Mouse (Mus musculus) retina, postnatal 1 day (tissue): ENCODE results near the gene Shld2.

ENCODE experiments used
- DNase-seq: peaks from one replicate; pipeline ENCODE4 v3.0.0-alpha.2; 2012

Gene Shld2

DNA sequence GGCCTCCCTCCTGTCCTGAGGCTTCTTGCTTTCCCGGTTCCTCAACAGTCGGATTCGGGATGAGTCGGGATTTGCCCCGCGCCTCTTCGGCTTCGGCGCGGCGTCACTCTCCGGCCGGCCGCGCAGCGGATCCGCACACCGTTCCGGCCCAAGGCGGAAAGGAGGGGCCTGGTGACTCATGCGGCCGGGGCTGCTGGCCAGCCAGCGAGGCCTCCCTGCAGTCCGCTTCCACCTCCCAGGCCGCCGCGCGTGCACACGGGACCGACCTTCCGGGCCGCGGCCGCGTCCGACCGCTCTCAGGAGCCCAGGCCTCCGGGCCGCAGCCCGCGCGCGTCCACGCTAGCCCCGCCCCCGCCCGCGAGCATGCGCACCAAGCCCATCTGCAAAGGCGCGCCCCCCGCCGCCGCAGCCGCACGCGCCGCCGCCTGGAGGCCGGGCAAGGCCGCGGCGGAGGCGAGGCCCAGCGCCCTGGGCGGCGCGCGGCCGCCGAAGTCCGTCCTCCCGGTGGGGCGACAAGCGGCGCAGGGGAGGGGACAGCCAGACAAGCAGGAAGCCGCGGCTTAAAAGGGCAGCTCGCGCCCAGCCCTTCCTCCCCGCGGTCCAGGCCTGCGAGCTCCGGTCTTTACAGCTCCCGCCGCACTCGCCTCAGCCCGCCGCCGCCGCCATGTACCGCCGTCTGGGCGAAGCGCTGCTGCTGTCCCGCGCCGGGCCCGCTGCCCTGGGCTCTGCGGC lies at the start of gene Shld2, which contains the start of gene Glud1:
Gene Shld2 (minus strand): TSS at position 260 of the 732 bp plus-strand sequence.
Gene Glud1 (plus strand): TSS at position 494 of the 732 bp plus-strand sequence.
- peak; percentile 97 for DNase-seq

DNA sequence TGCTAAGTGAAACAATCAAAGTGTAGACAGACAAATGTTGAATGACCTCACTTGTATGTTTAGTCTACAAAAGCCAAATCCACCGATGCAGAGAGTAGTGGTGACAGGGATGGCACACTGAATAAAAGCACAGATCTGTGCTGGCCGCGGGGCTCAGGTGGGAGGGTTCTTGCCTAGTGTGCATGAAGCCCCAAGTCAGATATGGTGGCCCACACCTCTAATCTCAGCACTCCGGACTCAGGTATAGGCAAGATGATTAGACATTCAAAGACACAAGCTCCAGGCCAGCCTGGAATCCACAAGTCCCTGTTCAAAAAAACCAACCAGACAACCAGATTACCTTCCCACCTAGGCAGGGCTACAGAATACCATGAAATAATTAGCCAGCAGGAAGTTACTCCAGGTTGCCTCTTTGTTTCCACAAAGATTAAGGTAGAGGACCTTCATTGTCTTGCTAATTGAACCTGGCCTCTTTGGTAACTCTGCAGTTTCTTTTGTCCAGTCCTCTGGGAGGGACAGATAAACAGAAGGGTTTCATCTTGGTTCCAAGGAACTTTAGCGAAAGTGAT lies 49.5 kb upstream of the Shld2 start:
- DNase-seq = no peak

DNA sequence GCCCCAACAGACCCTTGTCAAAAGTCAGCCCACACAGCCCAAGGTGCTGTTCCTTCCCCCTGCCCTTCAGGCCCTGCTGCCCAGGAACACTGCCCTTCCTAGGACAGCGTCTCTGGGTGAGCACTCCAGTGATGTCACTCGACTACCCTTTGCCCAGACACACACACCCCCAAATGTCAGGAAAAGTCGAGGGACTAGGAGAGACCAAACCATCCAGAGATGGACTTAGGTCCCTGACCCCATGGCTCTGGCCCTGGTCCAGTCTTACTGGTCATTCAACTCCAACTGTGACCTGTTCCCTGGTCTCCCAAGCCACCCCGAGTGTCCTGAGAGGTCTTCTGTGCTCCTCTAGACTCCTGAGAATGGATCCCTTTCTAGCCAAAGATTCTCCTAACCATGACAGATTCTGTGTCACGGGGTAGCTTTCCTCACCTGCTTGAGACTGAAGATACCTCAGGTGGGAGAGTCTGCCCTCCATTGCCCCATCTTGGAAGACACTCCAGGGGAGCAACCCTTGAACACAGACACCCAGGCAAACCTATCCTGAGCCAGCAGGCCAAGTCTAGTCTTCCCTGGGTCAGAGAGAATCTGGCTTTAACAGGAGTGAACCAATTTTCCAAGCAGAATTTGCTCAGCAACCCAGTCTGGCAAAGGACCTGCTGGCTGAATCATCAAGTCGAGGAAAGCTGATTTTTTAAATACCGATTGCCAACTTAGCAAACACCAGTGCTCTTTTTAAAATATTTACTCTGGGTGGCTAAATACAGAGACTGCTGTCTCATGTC lies 47.6 kb upstream of the Shld2 start:
- no peak for DNase-seq

DNA sequence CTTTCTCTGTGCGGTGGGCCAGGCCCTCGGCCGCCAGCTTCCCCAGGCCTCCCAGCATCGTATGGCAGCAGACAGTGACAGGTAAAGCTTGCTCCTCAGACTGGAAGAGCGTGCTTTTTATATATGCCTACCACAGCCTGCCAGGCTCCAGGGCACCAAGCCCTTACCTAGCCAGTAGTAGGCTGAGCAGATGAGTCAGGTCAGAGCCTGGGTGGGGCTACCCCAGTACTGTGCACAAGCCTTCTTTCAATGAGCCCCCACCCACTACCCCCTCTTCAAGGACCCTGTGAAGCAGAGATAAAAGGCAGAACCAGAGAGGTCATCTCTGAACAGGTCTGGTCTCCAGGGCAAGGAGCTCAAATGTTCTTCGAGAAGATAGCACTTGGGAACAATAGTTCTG lies 45.0 kb upstream of the Shld2 start, which contains the start of gene Fam25c:
Gene Fam25c (minus strand): TSS at position 133 of the 400 bp plus-strand sequence.
- no peak for DNase-seq

DNA sequence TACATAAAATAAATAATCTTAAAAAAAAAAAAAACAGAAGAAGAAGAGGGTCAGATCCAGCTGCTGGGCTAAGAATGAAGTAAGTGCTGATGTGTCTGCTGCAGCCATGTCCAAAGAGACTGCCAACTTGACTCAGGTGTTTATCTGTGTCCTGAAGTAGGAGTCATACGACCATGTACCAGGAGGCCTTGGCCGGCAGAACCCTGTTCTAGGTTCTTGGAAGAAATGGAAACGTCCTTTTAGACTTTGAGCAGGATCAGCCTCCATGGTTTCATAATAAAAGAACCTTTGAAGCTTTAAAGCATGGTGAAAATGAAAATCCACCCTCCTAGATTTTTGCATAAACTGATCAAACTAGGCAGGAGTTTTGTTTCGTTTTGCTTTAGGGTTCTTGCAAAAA lies 44.2 kb upstream of the Shld2 start:
- no peak for DNase-seq

DNA sequence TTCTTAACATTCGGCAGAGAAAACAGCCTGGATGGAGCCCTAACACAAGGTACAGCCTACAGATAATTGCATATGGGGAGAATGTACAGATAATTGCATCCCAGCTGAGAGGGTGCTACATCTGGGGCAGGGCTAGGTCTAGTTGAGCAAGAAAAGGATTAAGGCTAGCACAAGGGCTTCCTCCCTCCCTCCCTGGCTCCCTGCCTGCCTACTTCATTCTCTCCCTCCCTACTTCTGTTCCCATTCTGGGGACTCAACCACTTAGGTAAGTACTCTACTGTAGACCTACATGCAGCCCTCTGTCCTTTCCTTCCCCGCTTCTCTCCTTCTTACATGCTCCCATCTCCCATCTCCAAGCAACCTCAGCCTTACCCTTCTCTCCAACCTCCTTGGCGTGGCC lies 43.0 kb upstream of the Shld2 start:
- no peak for DNase-seq

DNA sequence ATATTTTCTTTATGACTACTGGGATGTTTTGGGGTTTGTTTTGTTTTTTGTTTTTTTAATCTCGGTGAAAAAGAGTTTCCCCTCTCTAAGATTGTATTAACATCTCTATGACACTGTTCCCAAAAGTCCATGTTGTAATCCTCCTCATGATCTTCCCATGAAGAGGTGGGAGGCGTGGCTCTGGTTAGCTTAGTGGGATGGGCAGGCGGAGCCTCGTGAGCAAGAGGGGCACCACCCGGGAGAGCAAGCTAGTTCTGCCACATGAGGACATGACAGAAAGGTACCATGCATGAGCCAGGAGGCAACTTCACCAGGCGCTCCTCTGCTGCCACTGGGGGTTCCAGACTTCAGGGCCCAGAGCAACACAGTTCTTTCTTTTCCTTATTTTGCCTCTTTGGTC lies 42.2 kb upstream of the Shld2 start:
- DNase-seq = no peak

DNA sequence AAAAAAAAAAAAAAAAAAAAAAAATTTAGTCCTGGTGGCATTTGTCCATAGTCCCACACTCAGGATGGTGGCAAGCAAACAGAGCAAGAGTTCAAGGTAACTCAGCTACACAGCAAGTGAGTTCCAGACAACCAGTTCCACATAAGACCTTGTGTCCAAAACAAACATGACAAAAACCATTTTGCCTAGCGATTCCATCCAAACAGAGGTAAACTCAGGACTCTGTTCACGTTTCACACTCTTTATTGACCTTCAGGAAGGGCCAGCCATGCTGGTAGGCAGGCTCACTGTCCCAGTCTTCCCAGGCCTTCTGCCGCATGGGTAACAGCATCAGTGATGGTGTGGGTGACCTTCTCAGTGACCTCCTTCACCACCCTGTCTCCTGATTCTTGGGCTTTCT lies 41.4 kb upstream of the Shld2 start:
- DNase-seq = no peak

DNA sequence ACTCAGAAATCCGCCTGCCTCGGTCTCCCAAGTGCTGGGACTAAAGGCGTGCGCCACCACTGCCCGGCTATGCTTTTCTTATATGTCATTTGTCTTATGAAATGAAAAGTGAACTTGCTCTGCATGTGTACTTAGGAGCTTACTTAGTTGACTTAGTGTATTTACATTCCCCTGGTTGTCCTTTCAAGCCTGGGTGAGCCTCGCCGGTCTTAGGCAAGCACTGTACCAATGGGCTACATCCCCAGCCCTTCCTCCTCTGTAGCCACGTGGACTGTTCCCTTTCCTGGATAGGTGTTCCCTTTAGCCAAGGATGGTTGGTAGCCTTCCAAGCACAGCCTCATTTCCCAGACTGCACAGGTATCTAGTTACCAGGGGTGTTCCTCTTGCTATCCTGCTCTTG lies 38.7 kb upstream of the Shld2 start:
- DNase-seq = no peak

DNA sequence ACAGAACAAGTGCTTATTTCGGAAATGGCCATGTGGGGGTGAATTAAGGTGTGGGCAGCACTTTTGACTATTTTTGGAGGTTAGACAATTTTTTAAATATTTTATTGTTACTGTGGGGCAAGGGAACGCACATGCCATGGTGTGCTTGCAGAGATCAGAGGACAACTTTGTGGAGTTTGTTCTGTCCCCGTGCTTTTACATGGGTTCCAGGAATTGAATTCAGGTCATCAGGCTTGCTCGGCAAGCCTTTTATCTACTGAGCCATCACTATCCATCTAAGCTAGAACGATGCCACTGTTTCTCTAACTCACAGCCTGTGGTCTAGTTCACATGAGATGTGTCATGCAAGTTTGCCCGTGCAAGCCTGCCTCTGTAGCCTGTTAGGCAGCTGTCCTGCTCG lies 38.0 kb upstream of the Shld2 start:
- no peak for DNase-seq

DNA sequence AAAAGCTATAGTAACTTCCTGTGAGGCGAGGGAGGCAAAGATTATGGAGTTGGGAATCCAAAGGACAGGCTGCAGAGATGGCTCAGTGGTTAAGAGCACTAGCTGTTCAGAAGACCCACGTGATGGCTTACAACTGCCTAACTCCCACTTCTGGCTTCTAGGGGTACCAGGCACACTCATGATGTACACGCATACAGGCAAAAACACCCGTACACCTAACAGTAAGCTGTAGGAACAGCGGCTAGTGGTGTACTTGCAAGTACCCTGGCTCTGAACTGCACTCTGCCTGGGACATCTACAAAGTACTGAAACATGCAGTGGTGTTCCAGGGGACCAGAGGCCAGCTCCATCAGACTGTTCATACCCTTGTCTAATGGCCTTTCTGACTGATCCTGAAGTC lies 36.8 kb upstream of the Shld2 start:
- no peak for DNase-seq

DNA sequence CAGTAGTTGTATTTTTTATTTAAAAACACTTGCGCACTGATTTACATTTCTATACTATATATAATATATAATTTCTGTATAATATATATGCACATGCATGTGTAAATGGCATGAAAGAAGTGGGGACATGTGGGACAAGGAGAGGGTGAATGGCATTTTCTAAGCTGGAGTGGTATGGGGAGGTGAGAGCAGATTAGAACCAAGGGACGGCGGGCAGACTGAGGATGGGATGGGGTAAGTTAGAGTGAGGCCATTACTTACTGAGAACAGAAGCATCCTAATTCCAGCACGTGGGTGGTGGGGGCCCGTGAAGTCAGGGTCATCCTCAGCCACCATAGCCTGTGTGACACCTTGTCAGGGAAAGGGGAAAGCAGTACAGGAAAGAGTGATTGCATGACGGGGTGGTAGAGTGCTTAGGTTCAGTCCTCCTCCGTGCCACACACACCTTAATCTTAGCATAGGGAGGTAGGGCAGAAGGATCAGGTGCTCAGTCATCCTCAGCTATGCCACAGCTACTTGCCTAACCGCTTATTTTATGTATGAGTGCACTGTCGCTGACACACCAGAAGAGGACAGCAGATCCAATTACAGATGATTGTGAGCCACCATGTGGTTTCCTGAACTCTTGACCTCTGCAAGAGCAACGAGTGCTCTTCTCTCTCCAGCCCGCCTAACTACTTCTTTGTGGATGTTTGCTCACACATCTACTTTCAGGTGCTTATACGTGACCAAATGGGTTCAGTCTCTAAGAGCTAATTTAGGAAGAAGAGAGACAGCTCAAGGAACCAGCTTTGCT lies 35.7 kb upstream of the Shld2 start:
- DNase-seq = peak; percentile 27

DNA sequence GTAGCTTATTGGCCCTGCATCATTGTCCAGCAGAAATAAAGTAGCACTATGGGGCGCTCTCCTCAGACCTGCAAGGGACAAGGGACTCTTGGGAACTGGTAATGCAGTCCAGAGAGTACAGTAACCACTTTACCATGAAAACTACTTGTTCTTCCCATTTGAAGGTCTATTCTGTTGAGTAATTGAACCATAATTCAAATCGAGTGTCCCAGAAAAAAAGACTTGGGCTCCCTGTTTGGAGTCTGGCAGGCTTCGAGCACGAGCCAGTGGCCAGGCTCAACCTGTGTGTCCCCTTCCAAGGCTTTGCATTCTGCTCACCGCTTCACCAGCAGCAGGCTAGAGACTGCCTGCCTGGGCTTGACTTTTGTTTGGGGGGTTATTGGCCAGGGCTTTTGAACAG lies 34.1 kb upstream of the Shld2 start:
- no peak for DNase-seq

DNA sequence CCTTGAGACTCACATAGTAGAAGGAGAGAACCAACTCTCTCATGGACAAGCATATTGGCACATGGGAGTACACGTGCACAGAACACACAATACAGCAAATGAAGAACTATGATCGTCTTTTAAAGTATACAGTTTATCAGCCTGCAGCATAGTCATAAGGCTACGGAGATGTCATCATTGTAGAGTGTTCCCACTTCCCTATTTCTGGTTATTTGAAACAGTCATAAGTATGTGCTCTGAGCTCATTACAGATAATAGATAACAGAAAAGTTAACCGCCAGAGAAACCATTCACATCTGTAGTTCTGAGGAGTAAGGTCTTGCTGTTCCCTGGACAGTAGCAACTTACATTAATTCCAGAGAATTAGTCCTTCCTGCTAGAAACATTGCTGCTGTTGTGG lies 32.8 kb upstream of the Shld2 start:
- no peak for DNase-seq

DNA sequence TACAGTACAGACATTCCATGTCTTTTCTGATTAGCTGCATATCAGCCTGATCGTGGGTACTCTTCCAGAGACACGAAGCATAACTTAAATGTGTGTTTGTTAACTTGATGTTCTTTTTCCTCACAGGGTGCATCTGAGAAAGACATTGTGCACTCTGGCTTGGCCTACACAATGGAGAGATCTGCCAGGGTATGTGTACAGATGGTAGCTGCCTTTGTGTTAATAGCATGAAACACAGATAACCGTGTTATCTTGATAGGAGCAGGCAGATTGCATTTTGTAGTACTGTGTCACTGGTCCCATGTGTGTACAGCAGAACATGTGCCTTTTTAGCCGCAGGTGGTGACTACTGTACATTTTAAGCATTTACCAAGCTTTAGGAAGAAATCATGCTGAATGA lies 31.7 kb upstream of the Shld2 start:
- no peak for DNase-seq

DNA sequence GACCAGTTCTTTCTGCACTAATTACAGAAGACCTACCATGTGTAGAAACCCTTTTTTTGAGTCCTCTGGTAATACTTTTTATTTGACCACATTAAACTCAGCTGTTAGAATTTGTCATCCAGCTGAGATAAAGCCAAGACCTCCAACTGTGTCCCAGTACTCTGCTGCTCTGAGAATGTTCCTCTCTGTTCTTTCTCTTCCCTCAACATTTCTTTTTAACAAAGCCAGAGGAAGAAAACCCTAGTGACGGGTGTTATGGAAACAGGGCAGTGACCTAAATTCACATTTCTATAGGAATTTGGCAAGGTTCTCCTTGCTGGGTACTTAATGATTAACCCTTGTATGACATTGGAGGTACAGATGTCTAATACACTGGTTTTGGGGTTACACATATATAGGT lies 29.2 kb upstream of the Shld2 start:
- DNase-seq = peak; percentile 27

DNA sequence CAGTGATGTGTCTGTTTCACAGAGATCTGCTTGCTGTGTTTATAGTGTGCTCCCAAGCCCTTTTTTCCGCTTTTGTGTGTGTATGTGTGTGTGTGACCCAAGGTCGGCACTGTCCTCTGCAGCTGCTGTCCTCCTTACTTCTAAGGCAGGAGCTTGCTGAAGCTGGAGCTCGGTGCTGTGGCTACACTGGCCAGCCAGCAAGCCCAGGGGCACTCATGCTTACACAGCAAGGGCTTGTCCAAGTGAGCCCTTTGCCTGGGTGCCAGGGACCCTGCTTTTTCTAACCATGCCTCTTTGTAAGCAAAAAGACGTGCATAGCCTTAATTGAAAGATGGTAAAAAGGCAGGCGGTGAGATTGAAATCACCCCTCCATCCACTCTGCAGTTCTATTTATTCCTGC lies 22.2 kb upstream of the Shld2 start:
- no peak for DNase-seq

DNA sequence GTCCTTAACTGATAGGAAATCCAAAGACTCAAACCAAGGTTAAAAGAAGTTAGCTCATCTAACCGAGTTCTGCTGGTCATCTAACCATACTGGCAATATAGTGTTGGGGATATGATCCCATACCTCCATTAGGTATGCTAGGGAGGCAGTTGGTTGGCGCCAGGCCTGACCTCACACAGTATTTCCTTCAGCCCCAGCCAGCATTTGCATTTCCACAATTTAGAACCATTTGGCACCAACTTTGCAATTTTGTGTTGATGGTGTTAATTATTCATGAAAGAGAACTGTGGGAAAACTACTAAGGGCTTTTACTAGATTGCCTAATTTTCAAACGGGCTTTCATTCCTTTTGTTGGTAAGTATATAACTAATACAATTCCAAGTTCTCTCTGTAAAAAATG lies 21.6 kb upstream of the Shld2 start:
- DNase-seq = no peak

DNA sequence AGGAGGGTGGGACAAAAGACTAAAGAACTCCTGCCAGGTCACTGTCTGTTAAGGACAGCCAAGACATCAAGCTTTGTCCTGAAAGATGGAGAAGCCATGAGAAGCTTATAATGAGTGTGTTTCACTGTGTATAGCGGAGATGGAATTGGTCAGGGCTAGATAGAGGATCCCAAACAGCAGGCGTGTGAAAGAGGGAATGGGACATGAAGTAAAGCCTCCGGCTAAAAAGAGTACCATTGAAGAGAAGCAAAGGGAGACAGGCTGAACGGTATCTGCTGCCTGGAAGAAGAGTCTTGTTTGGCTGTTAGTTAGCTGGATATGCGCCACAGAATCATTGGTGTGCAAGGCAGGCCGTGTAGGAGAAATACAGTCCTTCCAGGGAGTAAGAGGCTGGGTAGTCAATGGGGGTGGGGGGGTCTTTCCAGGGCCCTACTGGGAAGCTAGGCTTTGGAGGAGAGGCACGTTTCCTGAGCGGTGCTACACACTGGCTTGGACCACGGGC lies 20.4 kb upstream of the Shld2 start:
- no peak for DNase-seq

DNA sequence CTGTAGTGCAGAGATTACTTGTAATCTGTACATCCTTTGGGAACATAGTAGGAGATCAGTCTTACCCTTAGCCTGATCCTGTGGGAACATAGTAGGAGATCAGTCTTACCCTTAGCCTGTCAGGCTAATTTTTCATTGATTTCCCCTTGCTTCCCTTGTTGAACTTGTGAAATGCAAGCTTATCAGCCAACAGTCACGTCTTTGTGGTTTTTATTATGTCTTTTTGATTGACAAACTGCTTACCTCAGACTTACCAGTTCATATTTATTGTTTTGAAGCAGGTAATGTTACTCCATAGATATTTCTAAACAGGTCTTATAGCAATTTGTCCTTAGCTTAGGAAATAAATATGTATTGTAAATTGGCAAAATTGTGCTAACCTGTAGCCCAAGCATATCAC lies 17.3 kb upstream of the Shld2 start:
- no peak for DNase-seq

DNA sequence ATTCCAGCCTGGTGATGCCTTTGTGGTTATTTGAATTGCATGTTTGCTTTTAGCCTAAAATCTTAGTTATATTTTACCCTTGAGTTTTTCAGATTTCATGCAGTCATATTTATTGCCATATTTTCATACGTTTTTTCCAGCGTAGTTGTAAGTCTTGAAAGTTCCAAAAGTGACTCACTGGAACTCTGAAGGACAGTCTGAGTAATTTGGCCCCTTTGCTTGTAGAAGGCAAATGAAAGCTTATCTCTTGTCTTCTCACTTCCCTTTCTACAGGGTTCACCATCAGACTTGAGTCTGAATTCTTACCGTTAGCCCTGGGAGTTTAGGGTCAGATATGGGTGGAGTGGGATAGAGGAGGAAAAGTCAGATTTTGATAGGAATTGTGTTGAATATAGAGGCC lies 16.3 kb upstream of the Shld2 start:
- no peak for DNase-seq

DNA sequence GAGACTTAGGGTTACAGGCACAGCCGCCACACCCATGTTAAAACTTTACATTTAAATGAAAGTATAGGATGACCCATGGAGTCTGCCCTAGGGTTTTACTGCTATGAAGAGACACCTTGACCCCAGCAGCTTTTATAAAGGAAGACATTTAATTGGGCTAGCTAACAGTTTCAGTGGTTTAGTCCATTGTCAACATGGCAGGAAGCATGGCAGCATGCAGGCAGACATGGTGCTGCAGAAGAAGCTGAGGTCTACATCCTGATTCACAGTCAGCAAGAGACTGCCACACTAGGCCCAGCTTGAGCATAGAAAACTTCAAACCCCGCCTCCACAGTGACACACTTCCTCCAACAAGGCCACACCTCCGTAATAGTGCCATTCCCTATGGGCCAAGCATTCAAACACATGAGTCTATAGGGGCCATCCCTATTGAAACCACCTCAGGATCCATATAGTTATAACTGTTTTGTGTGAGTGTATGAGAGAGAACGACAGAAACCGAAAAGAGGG lies 13.3 kb upstream of the Shld2 start:
- no peak for DNase-seq

DNA sequence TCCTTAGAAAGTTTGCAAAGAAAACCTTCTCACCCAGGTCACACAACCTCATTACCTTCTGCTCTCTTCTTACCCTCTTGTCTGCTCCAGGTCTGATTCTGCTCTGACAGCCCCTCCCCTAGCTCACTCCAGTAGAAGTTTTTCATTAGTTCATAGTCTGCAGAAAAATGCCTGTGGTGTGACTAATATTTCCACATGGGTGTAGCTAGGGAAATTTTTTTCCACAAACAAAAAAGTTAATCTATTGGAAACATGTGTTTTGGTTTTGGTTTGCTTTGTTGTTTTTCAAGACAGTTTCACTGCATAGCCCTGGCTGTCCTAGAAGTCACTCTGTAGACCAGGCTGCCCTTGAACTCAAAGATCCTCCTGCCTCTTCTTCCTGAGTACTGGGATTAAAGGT lies 7.8 kb upstream of the Shld2 start:
- DNase-seq = no peak
